Mouse (Mus musculus) hindbrain, embryonic 11.5 days (tissue): ENCODE results near the gene Myl12a. TPM values are rescaled to one million over a fixed set of nuclear protein-coding genes. Genes with fewer than 3 reads are reported as not detected.

Experiments used
- ATAC-seq: fragments of 200-750 bp; cut with Nextera tagmentation; 2 replicates; pipeline ENCODE4 v1.8.0; 2017; ENCODE audit warnings: mild to moderate bottlenecking, moderate TSS enrichment, moderate library complexity; ENCODE audit not compliant: low FRiP score
- DNase-seq: peaks from one replicate; pipeline ENCODE4 v3.0.0-alpha.2; 2015; ENCODE audit warnings: low spot score
- H3K27ac ChIP-seq: fragments of 300-500 bp; sonication (generic); 2 replicates; pipeline ENCODE4 v1.5.1; 2014; ENCODE audit warnings: mild to moderate bottlenecking, low read depth, low read length
- H3K27me3 ChIP-seq: fragments of 300-500 bp; sonication (generic); 2 replicates; pipeline ENCODE4 v1.6.1; 2014; ENCODE audit warnings: mild to moderate bottlenecking, low read length, moderate library complexity, mixed read lengths; ENCODE audit not compliant: control insufficient read depth, insufficient read depth
- H3K36me3 ChIP-seq: fragments of 300-500 bp; sonication (generic); 2 replicates; pipeline ENCODE4 v1.6.1; 2014; ENCODE audit warnings: mild to moderate bottlenecking, low read length, moderate library complexity, mixed read lengths; ENCODE audit not compliant: control insufficient read depth, insufficient read depth
- H3K4me1 ChIP-seq: fragments of 300-500 bp; sonication (generic); replicated peaks from 2 replicates; pipeline ENCODE4 v1.6.1; 2014; ENCODE audit warnings: low read length, mixed read lengths; ENCODE audit not compliant: control insufficient read depth, insufficient read depth
- H3K4me2 ChIP-seq: fragments of 300-500 bp; sonication (generic); replicated peaks from 2 replicates; pipeline ENCODE4 v1.6.1; 2014; ENCODE audit warnings: mild to moderate bottlenecking, low read depth, low read length
- H3K4me3 ChIP-seq: fragments of 300-500 bp; sonication (generic); 2 replicates; pipeline ENCODE4 v1.5.1; 2014; ENCODE audit warnings: low read depth, low read length
- H3K9ac ChIP-seq: fragments of 300-500 bp; sonication (generic); 2 replicates; pipeline ENCODE4 v1.6.1; 2014; ENCODE audit warnings: low read depth, low read length
- H3K9me3 ChIP-seq: fragments of 300-500 bp; sonication (generic); 2 replicates; pipeline ENCODE4 v1.6.1; 2016; ENCODE audit warnings: low read length; ENCODE audit not compliant: control insufficient read depth
- WGBS: fragments of 180-500 bp; shearing (Covaris S2); extraction: QIAGEN DNeasy Blood & Tissue Kit; methylation state at CpG from one replicate; pipeline ENCODE4 v1.1.7; 2014; 5-methylcytosine and 5-hydroxymethylcytosine counted together
- polyA plus RNA-seq: library from polyadenylated mRNA; unstranded; fragments of >200 nt; fragmentation: Nextera tagmentation; extraction: Ambion mirVana; gene quantifications from 2 replicates; pipeline ENCODE4 v1.2.1, GENCODE M21; 2014

The Myl12a gene
- polyA plus RNA-seq, 1 experiment from 2014 or later: 472 TPM

DNA sequence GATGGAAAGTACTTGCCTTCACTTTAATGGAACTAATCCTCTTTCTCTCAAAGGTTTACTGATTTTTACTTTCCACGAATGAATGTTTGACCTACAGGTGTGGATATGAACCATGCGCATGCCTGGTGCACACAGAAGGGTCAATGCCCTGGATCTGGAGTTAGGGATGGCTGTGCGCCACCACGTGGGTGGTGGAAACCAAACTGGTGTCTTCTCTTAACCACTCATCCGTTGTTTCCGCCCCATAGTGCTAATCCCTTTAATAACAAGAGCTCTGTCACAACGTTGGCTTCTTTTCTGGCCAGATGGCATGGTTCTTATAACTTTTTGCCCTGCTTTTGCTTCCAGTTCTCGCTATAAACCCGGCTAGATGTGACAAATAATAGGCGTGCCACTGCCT is 51.4 kb downstream of the Myl12a start:
- Histone ChIP-seq H3K36me3 (no peaks in the 10 kb centered on the region), H3K9ac (no peak overlapping the region), H3K4me3 (no peak overlapping the region), H3K4me2 (no peak overlapping the region), H3K4me1 (no peaks in the 10 kb centered on the region), H3K9me3 (no peaks in the 10 kb centered on the region), H3K27ac (no peak overlapping the region), H3K27me3 (no peaks in the 10 kb centered on the region)
- WGBS: 88% methylated on average over 10 of the region's 10 CpGs
- DNase-seq (no peak), ATAC-seq (no peak)

DNA sequence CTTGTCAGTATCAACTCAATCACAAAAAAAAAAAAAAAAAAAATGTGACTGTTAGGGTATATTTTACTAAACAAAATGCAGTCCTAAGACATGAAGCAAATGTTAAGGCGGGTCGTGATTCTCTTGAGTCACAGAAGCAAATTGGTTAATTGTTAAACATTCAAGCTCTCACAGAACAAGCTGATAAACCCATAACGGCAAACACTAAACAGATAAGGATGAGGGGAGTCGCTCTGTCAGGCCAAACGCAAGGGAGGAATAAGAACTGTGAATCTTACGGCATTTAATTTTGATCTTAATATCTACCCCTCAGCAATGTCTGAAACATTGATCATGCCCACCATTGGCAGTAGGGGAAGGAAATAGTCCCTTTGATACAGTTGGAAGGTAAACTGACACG is 53.5 kb downstream of the Myl12a start:
- Histone ChIP-seq H3K4me2 (no peak overlapping the region), H3K36me3 (no peaks in the 10 kb centered on the region), H3K27ac (no peak overlapping the region), H3K4me3 (no peak overlapping the region), H3K9ac (no peak overlapping the region), H3K4me1 (no peaks in the 10 kb centered on the region), H3K27me3 (no peaks in the 10 kb centered on the region), H3K9me3 (no peaks in the 10 kb centered on the region)
- no peak for ATAC-seq
- WGBS: 90% methylated on average over 7 of the region's 7 CpGs
- no peak for DNase-seq

DNA sequence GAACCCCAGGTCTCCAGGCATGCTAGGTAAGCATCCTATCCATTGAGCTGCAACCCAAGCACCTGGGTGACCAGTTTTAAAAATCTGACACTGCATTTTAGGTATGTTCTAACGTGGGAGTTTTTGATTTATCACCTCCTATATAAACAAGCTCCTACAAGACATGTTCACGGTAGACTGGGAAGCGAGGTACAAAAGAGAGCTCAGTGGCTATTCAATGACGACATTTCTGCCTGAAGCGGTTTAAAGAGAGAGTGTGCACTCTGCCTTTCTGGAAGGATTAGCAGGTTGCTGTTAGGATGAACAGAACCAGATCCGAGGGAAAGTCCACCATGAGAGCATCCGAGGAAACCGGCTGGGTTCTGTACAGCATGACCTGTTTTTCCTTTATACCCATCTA is 54.0 kb downstream of the Myl12a start:
- ATAC-seq: no peak

DNA sequence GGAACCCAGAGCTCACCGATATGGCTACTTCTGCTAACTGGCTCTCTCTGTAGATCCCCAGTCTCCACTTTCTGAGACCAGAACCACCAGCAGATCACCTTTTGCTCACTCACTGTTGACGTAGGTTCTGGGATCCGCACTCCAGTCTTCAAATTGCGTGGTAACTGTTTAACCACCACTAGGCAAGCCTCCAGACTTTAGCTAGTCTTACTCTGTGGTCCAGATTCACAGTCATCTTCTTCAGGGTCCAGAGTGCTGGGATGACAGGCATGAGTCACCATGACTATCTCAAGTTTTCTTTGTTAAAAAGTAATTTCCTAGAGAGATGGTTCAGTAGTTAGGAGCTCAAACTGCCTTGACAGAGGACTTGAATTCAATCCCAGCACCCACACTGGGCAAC is 58.9 kb downstream of the Myl12a start:
- ATAC-seq (no peak), DNase-seq (no peak)
- Histone ChIP-seq H3K36me3 (no peaks in the 10 kb centered on the region), H3K9ac (no peak overlapping the region), H3K9me3 (no peaks in the 10 kb centered on the region), H3K27ac (no peak overlapping the region), H3K4me3 (no peak overlapping the region), H3K4me2 (no peak overlapping the region), H3K4me1 (no peaks in the 10 kb centered on the region), H3K27me3 (no peaks in the 10 kb centered on the region)
- WGBS: 89% methylated on average over 4 of the region's 4 CpGs

More for the DNA sequence above, 54.0 kb downstream of the Myl12a start:
- H3K9ac ChIP-seq: no peak overlapping the region
- WGBS: 75% methylated on average over 8 of the region's 8 CpGs
- no peaks in the 10 kb centered on the region for H3K4me1 ChIP-seq
- H3K4me2 ChIP-seq: no peak overlapping the region
- H3K36me3 ChIP-seq: no peaks in the 10 kb centered on the region
- no peak overlapping the region for H3K27ac ChIP-seq
- no peak for DNase-seq
- no peak overlapping the region for H3K4me3 ChIP-seq
- H3K9me3 ChIP-seq: no peaks in the 10 kb centered on the region
- no peaks in the 10 kb centered on the region for H3K27me3 ChIP-seq

Other genes with a start within 250 kb of the Myl12a start
- gene Tgif1, start 149.3 kb downstream of the Myl12a start, polyA plus RNA-seq: 61.6 and 66.0 TPM in 2 replicates
- 2.0 and 2.8 TPM in 2 replicates for gene Myom1, start 245 bp downstream of the Myl12a start, polyA plus RNA-seq
- 33.8 and 39.4 TPM in 2 replicates for gene Lpin2, start 179.7 kb upstream of the Myl12a start, polyA plus RNA-seq